Mouse (Mus musculus) neutrophil, adult 65 days (primary cell): ENCODE results near the gene Olfr992. TPM values are rescaled to one million over a fixed set of nuclear protein-coding genes. Genes with fewer than 3 reads are reported as not detected.

Source experiments
- total RNA-seq: library from RNA; stranded (reverse); gene quantifications from 2 replicates; pipeline ENCODE4 v1.2.4, GENCODE M21; 2023

Gene Olfr992
- not detected in 2 replicates for total RNA-seq

GRCm38 (mm10) chr2:85409369-85409768 is at the start of gene Olfr992:
Olfr992 (minus strand) TSS chr2:85409469.

GRCm38 (mm10) chr2:85443539-85443938 is 34.3 kb upstream of the Olfr992 start, which contains the start of gene Olfr995:
Olfr995 (minus strand) TSS chr2:85443639.

GRCm38 (mm10) chr2:85436351-85436750 is 27.1 kb upstream of the Olfr992 start, which contains the start of gene Olfr994:
Olfr994 (minus strand) TSS chr2:85436451.

GRCm38 (mm10) chr2:85414777-85415176 is 5.5 kb upstream of the Olfr992 start, which contains the start of gene Olfr993:
Olfr993 (minus strand) TSS chr2:85414877.

GRCm38 (mm10) chr2:85363127-85363526 is 46.1 kb downstream of the Olfr992 start, which contains the start of gene Olfr988:
Olfr988 (minus strand) TSS chr2:85363227.

Other genes starting within 250 kb of the Olfr992 start
- gene Lrrc55, start 212.3 kb downstream of the Olfr992 start, total RNA-seq = not detected in 2 replicates
- not detected in 2 replicates for gene Olfr987, start 70.2 kb downstream of the Olfr992 start, total RNA-seq
- not detected in 2 replicates for gene Olfr988, start 46.2 kb downstream of the Olfr992 start, total RNA-seq
- gene Olfr993, start 5.4 kb upstream of the Olfr992 start, total RNA-seq = not detected in 2 replicates
- not detected in 2 replicates for gene Olfr994, start 27.0 kb upstream of the Olfr992 start, total RNA-seq
- not detected in 2 replicates for gene Olfr995, start 34.2 kb upstream of the Olfr992 start, total RNA-seq
- not detected in 2 replicates for gene 4833423E24Rik, start 109.6 kb upstream of the Olfr992 start, total RNA-seq
- not detected in 2 replicates for gene Olfr996, start 169.7 kb upstream of the Olfr992 start, total RNA-seq
- gene Olfr998, start 179.5 kb upstream of the Olfr992 start, total RNA-seq = not detected in 2 replicates
- not detected in 2 replicates for gene Olfr1000, start 202.4 kb upstream of the Olfr992 start, total RNA-seq
- not detected in 2 replicates for gene Olfr1002, start 241.2 kb upstream of the Olfr992 start, total RNA-seq